In the genomic region with DNA sequence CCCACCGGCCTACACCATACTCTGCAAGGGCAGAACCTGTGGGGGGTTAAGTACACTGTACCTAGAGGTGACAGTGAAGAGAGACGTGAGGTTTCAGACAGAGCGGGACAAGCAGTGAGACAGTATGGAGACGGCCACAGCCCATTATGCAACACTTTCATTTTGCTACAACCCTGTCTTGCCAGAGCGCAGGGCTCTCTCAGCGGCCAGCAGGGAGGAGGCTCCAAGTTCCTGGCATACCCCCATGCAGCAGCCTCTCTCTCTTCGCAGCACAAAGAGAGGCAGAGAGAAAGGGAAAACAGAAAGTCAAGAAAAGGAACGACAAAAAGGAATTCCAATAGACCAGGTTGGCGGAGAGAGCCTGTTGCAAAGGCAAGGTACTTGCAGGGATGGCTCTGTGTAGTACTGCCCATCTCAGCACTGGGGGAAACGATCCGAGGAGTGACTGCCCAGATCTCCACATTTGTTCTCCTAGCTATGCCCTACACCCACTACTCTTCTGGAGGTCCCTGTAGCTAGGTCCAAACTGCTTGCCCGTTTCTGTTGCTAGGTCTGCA, we compare ENCODE assay signal across 8 mouse cellular contexts. TPM values are rescaled to one million over a fixed set of nuclear protein-coding genes. Genes with fewer than 3 reads are reported as not detected.
DNase-seq lines count a peak whose midpoint lies in the region; ATAC-seq and TF ChIP-seq lines count a peak whose summit lies in the region.

No protein-coding gene starts in this region.

- peak overlapping the region; percentile 70 for H3K4me2 ChIP-seq in limb, embryonic 12.5 days
- peak overlapping the region; percentile 82 for H3K4me2 ChIP-seq in midbrain, embryonic 11.5 days

- peak; percentile 50 for TF ChIP-seq POLR2A in heart, adult 2 months (IDR thresholded peaks at IDR 0.05; ENCODE audit: insufficient read depth, low read depth, low read length)
- TF ChIP-seq POLR2A in small intestine, adult 2 months (IDR thresholded peaks at IDR 0.05; ENCODE audit: low read depth, low read length), result no peak; the same call in 1 of the 2 replicates

- no peaks in the 10 kb centered on the region for H3K36me3 ChIP-seq in heart, adult 2 months (ENCODE audit: control insufficient read depth, insufficient read depth, low read length)
- no peaks in the 10 kb centered on the region for H3K36me3 ChIP-seq in limb, embryonic 12.5 days
- H3K36me3 ChIP-seq in midbrain, embryonic 11.5 days (ENCODE audit: control insufficient read depth, insufficient read depth, low read length), result no peaks in the 10 kb centered on the region
- no peaks in the 10 kb centered on the region for H3K36me3 ChIP-seq in small intestine, adult 2 months (ENCODE audit: control insufficient read depth, insufficient read depth, low read length)

- TF ChIP-seq EP300 in heart, adult 2 months (IDR thresholded peaks at IDR 0.05; ENCODE audit: insufficient read depth, low read depth, low read length), result no peak

- peak overlapping the region; percentile 64 for H3K9ac ChIP-seq in heart, adult 2 months (ENCODE audit: low read depth, low read length)
- H3K9ac ChIP-seq in limb, embryonic 12.5 days (replicated peaks), result peak overlapping the region; percentile 56
- H3K9ac ChIP-seq in midbrain, embryonic 11.5 days (ENCODE audit: low read length), result peak overlapping the region; percentile 59

- peak overlapping the region; percentile 58 for H3K4me3 ChIP-seq in heart, adult 2 months
- H3K4me3 ChIP-seq in limb, embryonic 12.5 days (replicated peaks), result peak overlapping the region; percentile 44
- peak overlapping the region; percentile 38 for H3K4me3 ChIP-seq in midbrain, embryonic 11.5 days (ENCODE audit: low read depth, low read length)
- H3K4me3 ChIP-seq in small intestine, adult 2 months (ENCODE audit: low read depth, low read length), result peak overlapping the region; percentile 68

- no peaks in the 10 kb centered on the region for H3K79me2 ChIP-seq in heart, adult 2 months (replicated peaks; ENCODE audit: control insufficient read depth, insufficient read depth, low read length)

- no peaks in the 10 kb centered on the region for H3K9me3 ChIP-seq in limb, embryonic 12.5 days
- H3K9me3 ChIP-seq in midbrain, embryonic 11.5 days (ENCODE audit: control insufficient read depth, low read length), result no peaks in the 10 kb centered on the region

- 0 out of 2 replicates have a peak, but pooled peaks have one; percentile 12 for TF ChIP-seq CTCF in heart, adult 2 months (IDR thresholded peaks at IDR 0.05)
- no peak for TF ChIP-seq CTCF in small intestine, adult 2 months (IDR thresholded peaks at IDR 0.05; ENCODE audit: extremely low read depth, insufficient read length, insufficient replicate concordance, low read depth, low read length)

- H3K4me1 ChIP-seq in heart, adult 2 months (ENCODE audit: control insufficient read depth, insufficient read depth, low read length), result 0 out of 2 replicates have a peak, but pooled peaks cover 1% of the 10 kb centered on the region
- peaks cover 19% of the 10 kb centered on the region for H3K4me1 ChIP-seq in limb, embryonic 12.5 days (replicated peaks)
- H3K4me1 ChIP-seq in midbrain, embryonic 11.5 days (ENCODE audit: control insufficient read depth, insufficient read depth, low read length), result peaks cover 14% of the 10 kb centered on the region
- H3K4me1 ChIP-seq in small intestine, adult 2 months (ENCODE audit: control insufficient read depth, insufficient read depth, insufficient read length, low read length), result peaks cover 13% of the 10 kb centered on the region

- WGBS in heart, adult 2 months, result 0% methylated on average over 12 of the region's 12 CpGs
- 2% methylated on average over 12 of the region's 12 CpGs for WGBS in limb, embryonic 12.5 days
- 1% methylated on average over 12 of the region's 12 CpGs for WGBS in midbrain, embryonic 11.5 days
- WGBS in small intestine, adult 2 months, result under 1% methylated on average over 12 of the region's 12 CpGs

- ATAC-seq in limb, embryonic 12.5 days (ENCODE audit: insufficient number of reproducible peaks, insufficient read depth, low FRiP score, low TSS enrichment, low read depth), result no peak
- ATAC-seq in midbrain, embryonic 11.5 days (ENCODE audit: low FRiP score), result peak; percentile 40; the same call in 1 of the 2 replicates

- DNase-seq in urinary bladder, adult 18-20 months (ENCODE audit: low spot score in 2 of 2), result peak; percentile 42 to 52
- DNase-seq in urinary bladder, adult 2 months (ENCODE audit: low spot score), result no peak
- peak; percentile 37 for DNase-seq in embryo, embryonic 11 days
- DNase-seq in heart, adult 2 months, result peak; percentile 73 to 78
- peak; percentile 59 for DNase-seq in kidney, adult 11 months
- DNase-seq in midbrain, embryonic 11.5 days (ENCODE audit: low spot score, missing footprints), result peak; percentile 93

- peak overlapping the region; percentile 69 for H3K27ac ChIP-seq in heart, adult 2 months
- no peak overlapping the region for H3K27ac ChIP-seq in limb, embryonic 12.5 days
- no peak overlapping the region for H3K27ac ChIP-seq in midbrain, embryonic 11.5 days (ENCODE audit: low read depth, low read length)
- H3K27ac ChIP-seq in small intestine, adult 2 months (ENCODE audit: insufficient read depth, low read depth, low read length), result peak overlapping the region; percentile 26

- intact Hi-C loops in heart, adult 2 months (cut with DNase I), result loop anchor here (2.0 kb wide), 2 partner anchors 25 to 35 kb away; a partner anchor contains a TSS

- H3K27me3 ChIP-seq in heart, adult 2 months (ENCODE audit: control insufficient read depth, insufficient read depth, low read length), result no peaks in the 10 kb centered on the region
- H3K27me3 ChIP-seq in limb, embryonic 12.5 days, result peaks cover 12% of the 10 kb centered on the region
- peaks cover 5% of the 10 kb centered on the region for H3K27me3 ChIP-seq in midbrain, embryonic 11.5 days (ENCODE audit: control insufficient read depth, insufficient read depth, low read length)
- H3K27me3 ChIP-seq in small intestine, adult 2 months (ENCODE audit: control insufficient read depth, insufficient read depth, low read length), result no peaks in the 10 kb centered on the region

RNA-seq across cellular contexts. Expression of a gene that starts 0.7 kb away (rescaled TPM):
- polyA plus RNA-seq in urinary bladder, adult 2 months (2012; rRNA removed), result 160 and 208 TPM in 2 replicates
- 10 to 100 TPM; 15.8 to 16.8 TPM for total RNA-seq in heart, adult 2 months (2021)
- polyA plus RNA-seq in heart, adult 2 months (2012; rRNA removed), result 52.1 and 58.5 TPM in 2 replicates
- 9.2 and 9.8 TPM in 2 replicates for polyA plus RNA-seq in limb, embryonic 12.5 days (2016; fragmentation: Nextera tagmentation; extraction: Ambion mirVana)
- polyA plus RNA-seq in midbrain, embryonic 11.5 days (2014; fragmentation: Nextera tagmentation; extraction: Ambion mirVana), result 4.9 and 6.1 TPM in 2 replicates
- 103 and 157 TPM in 2 replicates for polyA plus RNA-seq in small intestine, adult 2 months (2012; rRNA removed)

RNA-seq across cellular contexts. Expression of a gene that starts 16.5 kb away (rescaled TPM):
- polyA plus RNA-seq in urinary bladder, adult 2 months (2012; rRNA removed), result 130 and 148 TPM in 2 replicates
- 1 to 10 TPM; 2.9 to 5.7 TPM for total RNA-seq in heart, adult 2 months (2021)
- polyA plus RNA-seq in heart, adult 2 months (2012; rRNA removed), result 7.1 and 9.0 TPM in 2 replicates
- polyA plus RNA-seq in limb, embryonic 12.5 days (2016; fragmentation: Nextera tagmentation; extraction: Ambion mirVana), result 9.2 and 9.4 TPM in 2 replicates
- polyA plus RNA-seq in midbrain, embryonic 11.5 days (2014; fragmentation: Nextera tagmentation; extraction: Ambion mirVana), result 1.0 and 1.2 TPM in 2 replicates
- polyA plus RNA-seq in small intestine, adult 2 months (2012; rRNA removed), result 45.3 and 54.7 TPM in 2 replicates

RNA-seq across cellular contexts. Expression of a gene that starts 16.9 kb away (rescaled TPM):
- 0.40 and 0.74 TPM in 2 replicates for polyA plus RNA-seq in urinary bladder, adult 2 months (2012; rRNA removed)
- total RNA-seq in heart, adult 2 months (2021), result not detected
- polyA plus RNA-seq in heart, adult 2 months (2012; rRNA removed), result not detected in 2 replicates
- 0.35 TPM in 1 of 2 replicates, not detected in the other for polyA plus RNA-seq in limb, embryonic 12.5 days (2016; fragmentation: Nextera tagmentation; extraction: Ambion mirVana)
- not detected in 2 replicates for polyA plus RNA-seq in midbrain, embryonic 11.5 days (2014; fragmentation: Nextera tagmentation; extraction: Ambion mirVana)
- not detected in 2 replicates for polyA plus RNA-seq in small intestine, adult 2 months (2012; rRNA removed)

RNA-seq across cellular contexts. Expression of a gene that starts 24.5 kb away (rescaled TPM):
- polyA plus RNA-seq in urinary bladder, adult 2 months (2012; rRNA removed), result 54.4 and 60.6 TPM in 2 replicates
- total RNA-seq in heart, adult 2 months (2021), result 100 to 1,000 TPM in 1 of 2 experiments, 10 to 100 TPM in 1; 89.2 to 110 TPM
- polyA plus RNA-seq in heart, adult 2 months (2012; rRNA removed), result 90.1 and 116 TPM in 2 replicates
- 104 and 112 TPM in 2 replicates for polyA plus RNA-seq in limb, embryonic 12.5 days (2016; fragmentation: Nextera tagmentation; extraction: Ambion mirVana)
- 89.8 and 94.7 TPM in 2 replicates for polyA plus RNA-seq in midbrain, embryonic 11.5 days (2014; fragmentation: Nextera tagmentation; extraction: Ambion mirVana)
- 47.3 and 67.8 TPM in 2 replicates for polyA plus RNA-seq in small intestine, adult 2 months (2012; rRNA removed)

RNA-seq across cellular contexts. Expression of a gene that starts 24.6 kb away (rescaled TPM):
- polyA plus RNA-seq in urinary bladder, adult 2 months (2012; rRNA removed), result 0.11 TPM in 1 of 2 replicates, not detected in the other
- not detected for total RNA-seq in heart, adult 2 months (2021)
- polyA plus RNA-seq in heart, adult 2 months (2012; rRNA removed), result 0.29 and 0.44 TPM in 2 replicates
- not detected in 2 replicates for polyA plus RNA-seq in limb, embryonic 12.5 days (2016; fragmentation: Nextera tagmentation; extraction: Ambion mirVana)
- not detected in 2 replicates for polyA plus RNA-seq in midbrain, embryonic 11.5 days (2014; fragmentation: Nextera tagmentation; extraction: Ambion mirVana)
- not detected in 2 replicates for polyA plus RNA-seq in small intestine, adult 2 months (2012; rRNA removed)

Comparison
In these comparisons a context has a peak if more than half of its experiments do, and no peak if none do; other contexts are left out.
1. H3K27ac ChIP-seq: peak in heart, adult 2 months (single experiment) and small intestine, adult 2 months (single experiment); none in limb, embryonic 12.5 days (single experiment) and midbrain, embryonic 11.5 days (single experiment).
2. Peak in every context shown above with its lines, with median percentiles within 50 percentile points of each other: H3K4me3 ChIP-seq and H3K9ac ChIP-seq.